Mouse (Mus musculus) heart, embryonic 13.5 days (tissue): ENCODE results near the gene Glod5. TPM values are rescaled to one million over a fixed set of nuclear protein-coding genes. Genes with fewer than 3 reads are reported as not detected.
"Not testable (repeated sequence)": the region's sequence is repeated elsewhere in the genome, so short reads cannot be mapped to it uniquely, and the experiment has no call there.

Source experiments
- ATAC-seq: fragments of 200-750 bp; cut with Nextera tagmentation; 2 replicates; pipeline ENCODE4 v1.8.0; 2017; ENCODE audit warnings: moderate TSS enrichment; ENCODE audit not compliant: insufficient number of reproducible peaks, low FRiP score, low TSS enrichment; ENCODE audit errors: extremely low read depth
- H3K27ac ChIP-seq: fragments of 300-500 bp; sonication (generic); replicated peaks from 2 replicates; pipeline ENCODE4 v1.5.1; 2015; ENCODE audit warnings: moderate library complexity, mild to moderate bottlenecking, inconsistent platforms
- H3K27me3 ChIP-seq: fragments of 300-500 bp; sonication (generic); replicated peaks from 2 replicates; pipeline ENCODE4 v1.6.1; 2015; ENCODE audit warnings: mild to moderate bottlenecking, inconsistent platforms
- H3K36me3 ChIP-seq: fragments of 300-500 bp; sonication (generic); 2 replicates; pipeline ENCODE4 v1.6.1; 2015; ENCODE audit warnings: mild to moderate bottlenecking, inconsistent platforms
- H3K4me1 ChIP-seq: fragments of 300-500 bp; sonication (generic); 2 replicates; pipeline ENCODE4 v1.6.1; 2015; ENCODE audit warnings: inconsistent platforms
- H3K4me2 ChIP-seq: fragments of 300-500 bp; sonication (generic); 2 replicates; pipeline ENCODE4 v1.6.1; 2015; ENCODE audit warnings: inconsistent platforms, mild to moderate bottlenecking, moderate library complexity
- H3K4me3 ChIP-seq: fragments of 300-500 bp; sonication (generic); 2 replicates; pipeline ENCODE4 v1.5.1; 2015; ENCODE audit warnings: moderate library complexity, mild to moderate bottlenecking, inconsistent platforms
- H3K9ac ChIP-seq: fragments of 300-500 bp; sonication (generic); 2 replicates; pipeline ENCODE4 v1.6.1; 2015; ENCODE audit warnings: inconsistent platforms, mild to moderate bottlenecking, moderate library complexity
- H3K9me3 ChIP-seq: fragments of 300-500 bp; sonication (generic); 2 replicates; pipeline ENCODE4 v1.6.1; 2016; ENCODE audit warnings: inconsistent platforms
- WGBS: fragments of 180-500 bp; shearing (Covaris S2); methylation state at CpG from one replicate; pipeline ENCODE4 v1.1.7; 2015; ENCODE audit warnings: mixed read lengths; 5-methylcytosine and 5-hydroxymethylcytosine counted together
- polyA plus RNA-seq: library from polyadenylated mRNA; unstranded; fragments of >200 nt; fragmentation: Nextera tagmentation; extraction: Ambion mirVana; gene quantifications from 2 replicates; pipeline ENCODE4 v1.2.1, GENCODE M21; 2015

Glod5 gene
- polyA plus RNA-seq: 0.38 and 0.53 TPM in 2 replicates

GRCm38 (mm10) chrX:8018286-8018685 lies at the start of gene Glod5:
Gene Glod5 (minus strand): TSS chrX:8018492.
- WGBS: 57% methylated on average over 2 of the region's 2 CpGs
- Histone ChIP-seq H3K4me3 (no peak within 1 kb of the TSS), H3K4me2 (no peak within 1 kb of the TSS), H3K27ac (no peak within 1 kb of the TSS), H3K4me1 (no peaks in the 10 kb centered on the region), H3K9me3 (no peaks in the 10 kb centered on the region), H3K36me3 (no peaks in the 10 kb centered on the region), H3K27me3 (no peaks in the 10 kb centered on the region), H3K9ac (no peak within 1 kb of the TSS)
- no peak for ATAC-seq

- WGBS: 73% methylated on average over 8 of the region's 8 CpGs
- H3K27ac ChIP-seq, ATAC-seq, H3K4me2 ChIP-seq, H3K27me3 ChIP-seq, H3K4me1 ChIP-seq, H3K36me3 ChIP-seq, H3K9ac ChIP-seq, H3K9me3 ChIP-seq, H3K4me3 ChIP-seq: not testable (repeated sequence)
Measured at GRCm38 (mm10) chrX:8051044-8051781, 32.9 kb upstream of the Glod5 start.

- Histone ChIP-seq H3K9me3 (no peaks in the 10 kb centered on the region), H3K4me2 (no peak overlapping the region), H3K9ac (no peak overlapping the region), H3K4me1 (no peaks in the 10 kb centered on the region), H3K27me3 (no peaks in the 10 kb centered on the region), H3K27ac (no peak overlapping the region), H3K36me3 (no peaks in the 10 kb centered on the region), H3K4me3 (no peak overlapping the region)
- no peak for ATAC-seq
- WGBS: 57% methylated on average over 1 of the region's 1 CpGs
Measured at GRCm38 (mm10) chrX:8033009-8033408, 14.7 kb upstream of the Glod5 start.

GRCm38 (mm10) chrX:8026811-8027210 lies 8.5 kb upstream of the Glod5 start:
- Histone ChIP-seq H3K4me1 (no peaks in the 10 kb centered on the region), H3K36me3 (no peaks in the 10 kb centered on the region), H3K4me3 (no peak overlapping the region), H3K9me3 (no peaks in the 10 kb centered on the region), H3K4me2 (no peak overlapping the region), H3K9ac (no peak overlapping the region), H3K27me3 (no peaks in the 10 kb centered on the region), H3K27ac (no peak overlapping the region)
- WGBS: 61% methylated on average over 4 of the region's 4 CpGs
- no peak for ATAC-seq

GRCm38 (mm10) chrX:8024795-8025194 lies 6.5 kb upstream of the Glod5 start:
- Histone ChIP-seq H3K36me3 (no peaks in the 10 kb centered on the region), H3K9ac (no peak overlapping the region), H3K27ac (no peak overlapping the region), H3K27me3 (no peaks in the 10 kb centered on the region), H3K4me2 (no peak overlapping the region), H3K4me3 (no peak overlapping the region), H3K4me1 (no peaks in the 10 kb centered on the region), H3K9me3 (no peaks in the 10 kb centered on the region)
- WGBS: 49% methylated on average over 2 of the region's 2 CpGs
- ATAC-seq: no peak

- Histone ChIP-seq H3K27ac (no peak overlapping the region), H3K36me3 (no peaks in the 10 kb centered on the region), H3K4me2 (no peak overlapping the region), H3K4me1 (no peaks in the 10 kb centered on the region), H3K9ac (no peak overlapping the region), H3K4me3 (no peak overlapping the region), H3K27me3 (no peaks in the 10 kb centered on the region), H3K9me3 (no peaks in the 10 kb centered on the region)
- WGBS: 84% methylated on average over 2 of the region's 2 CpGs
- no peak for ATAC-seq
Measured at GRCm38 (mm10) chrX:8020111-8020778, 2.0 kb upstream of the Glod5 start.

GRCm38 (mm10) chrX:8017142-8017541 lies 1.1 kb downstream of the Glod5 start:
- no peaks in the 10 kb centered on the region for H3K9me3 ChIP-seq
- H3K27me3 ChIP-seq: no peaks in the 10 kb centered on the region
- no peak overlapping the region for H3K4me2 ChIP-seq
- no peaks in the 10 kb centered on the region for H3K4me1 ChIP-seq
- no peak overlapping the region for H3K27ac ChIP-seq
- H3K36me3 ChIP-seq: no peaks in the 10 kb centered on the region
- no peak overlapping the region for H3K4me3 ChIP-seq
- H3K9ac ChIP-seq: no peak overlapping the region
- 7% methylated on average over 5 of the region's 5 CpGs for WGBS
- ATAC-seq: no peak

- H3K4me2 ChIP-seq, H3K27ac ChIP-seq, H3K4me1 ChIP-seq, H3K9ac ChIP-seq, H3K27me3 ChIP-seq, H3K36me3 ChIP-seq, H3K9me3 ChIP-seq, ATAC-seq, H3K4me3 ChIP-seq: not testable (repeated sequence)
- 17% methylated on average over 7 of the region's 7 CpGs for WGBS
Measured at GRCm38 (mm10) chrX:8015675-8016074, 2.6 kb downstream of the Glod5 start.

- no peak overlapping the region for H3K4me3 ChIP-seq
- no peak overlapping the region for H3K4me2 ChIP-seq
- no peaks in the 10 kb centered on the region for H3K4me1 ChIP-seq
- H3K36me3 ChIP-seq: no peaks in the 10 kb centered on the region
- H3K9ac ChIP-seq: no peak overlapping the region
- no peaks in the 10 kb centered on the region for H3K27me3 ChIP-seq
- H3K9me3 ChIP-seq: no peaks in the 10 kb centered on the region
- ATAC-seq: no peak
- H3K27ac ChIP-seq: no peak overlapping the region
- 37% methylated on average over 7 of the region's 8 CpGs for WGBS
Measured at GRCm38 (mm10) chrX:8013569-8014314, 4.5 kb downstream of the Glod5 start.

- H3K4me2 ChIP-seq: no peak overlapping the region
- no peaks in the 10 kb centered on the region for H3K9me3 ChIP-seq
- WGBS: 6% methylated on average over 2 of the region's 2 CpGs
Measured at GRCm38 (mm10) chrX:8013157-8013556, 5.1 kb downstream of the Glod5 start.

GRCm38 (mm10) chrX:8009356-8009755 lies 8.9 kb downstream of the Glod5 start:
- H3K9ac ChIP-seq, H3K4me2 ChIP-seq, H3K4me3 ChIP-seq, H3K27me3 ChIP-seq, H3K9me3 ChIP-seq, H3K27ac ChIP-seq, ATAC-seq, H3K36me3 ChIP-seq, H3K4me1 ChIP-seq: not testable (repeated sequence)
- WGBS: 81% methylated on average over 4 of the region's 4 CpGs

More at GRCm38 (mm10) chrX:8013157-8013556, 5.1 kb downstream of the Glod5 start:
- H3K9ac ChIP-seq: no peak overlapping the region
- H3K27ac ChIP-seq: no peak overlapping the region
- no peaks in the 10 kb centered on the region for H3K27me3 ChIP-seq
- H3K36me3 ChIP-seq: no peaks in the 10 kb centered on the region
- ATAC-seq: no peak
- no peak overlapping the region for H3K4me3 ChIP-seq
- H3K4me1 ChIP-seq: no peaks in the 10 kb centered on the region
